Mouse (Mus musculus) heart, postnatal 0 days (tissue): ENCODE data around the gene Rnf43. TPM values are rescaled to one million over a fixed set of nuclear protein-coding genes. Genes with fewer than 3 reads are reported as not detected.

Experiments
- ATAC-seq: fragments of 200-750 bp; cut with Nextera tagmentation; 2 replicates; pipeline ENCODE4 v1.8.0; 2017; ENCODE audit warnings: low read depth, moderate number of reproducible peaks, moderate library complexity; ENCODE audit not compliant: insufficient read depth
- DNase-seq: peaks from one replicate; pipeline ENCODE4 v3.0.0-alpha.2; 2016; ENCODE audit warnings: low spot score
- H3K27ac ChIP-seq: fragments of 300-500 bp; sonication (generic); 2 replicates; pipeline ENCODE4 v1.5.1; 2014; ENCODE audit warnings: low read depth, mild to moderate bottlenecking
- H3K27me3 ChIP-seq: fragments of 300-500 bp; sonication (generic); 2 replicates; pipeline ENCODE4 v1.6.1; 2014; ENCODE audit warnings: low read length, mixed read lengths; ENCODE audit not compliant: control insufficient read depth, insufficient read depth
- H3K36me3 ChIP-seq: fragments of 300-500 bp; sonication (generic); replicated peaks from 2 replicates; pipeline ENCODE4 v1.6.1; 2014; ENCODE audit warnings: low read length, mixed read lengths; ENCODE audit not compliant: control insufficient read depth, insufficient read depth
- H3K4me1 ChIP-seq: fragments of 300-500 bp; sonication (generic); 2 replicates; pipeline ENCODE4 v1.6.1; 2014; ENCODE audit warnings: antibody characterized with exemption; ENCODE audit not compliant: control insufficient read depth, insufficient read depth
- H3K4me2 ChIP-seq: fragments of 300-500 bp; sonication (generic); 2 replicates; pipeline ENCODE4 v1.6.1; 2014; ENCODE audit warnings: low read depth, mild to moderate bottlenecking, low read length, moderate library complexity
- H3K4me3 ChIP-seq: fragments of 300-500 bp; sonication (generic); 2 replicates; pipeline ENCODE4 v1.5.1; 2014; ENCODE audit warnings: low read depth, low read length
- H3K9ac ChIP-seq: fragments of 300-500 bp; sonication (generic); replicated peaks from 2 replicates; pipeline ENCODE4 v1.6.1; 2014; ENCODE audit warnings: low read depth, low read length, mixed read lengths
- H3K9me3 ChIP-seq: fragments of 300-500 bp; sonication (generic); replicated peaks from 2 replicates; pipeline ENCODE4 v1.6.1; 2016; ENCODE audit warnings: low read length; ENCODE audit not compliant: control insufficient read depth
- CTCF ChIP-seq: IDR thresholded peaks from 2 replicates; pipeline ENCODE4 v1.5.1; 2016; ENCODE audit warnings: antibody characterized with exemption, control low read depth, low read depth
- EP300 ChIP-seq: IDR thresholded peaks from 2 replicates; pipeline ENCODE4 v1.6.1; 2016; ENCODE audit warnings: antibody characterized with exemption, low read depth
- WGBS: fragments of 180-500 bp; shearing (Covaris S2); extraction: QIAGEN DNeasy Blood & Tissue Kit; methylation state at CpG from one replicate; pipeline ENCODE4 v1.1.7; 2014; 5-methylcytosine and 5-hydroxymethylcytosine counted together
- polyA plus RNA-seq: library from polyadenylated mRNA; unstranded; fragments of >200 nt; fragmentation: Nextera tagmentation; extraction: Ambion mirVana; gene quantifications from 2 replicates; pipeline ENCODE4 v1.2.1, GENCODE M21; 2015
- total RNA-seq: library from RNA; depleted of rRNA; stranded (reverse); fragments of >200 nt; gene quantifications from 2 replicates; pipeline ENCODE4 v1.2.3, GENCODE M21; 2014; ENCODE audit warnings: low replicate concordance

Gene Rnf43
- total and polyA plus RNA-seq, 2 experiments from 2014 or later: 0.48 to 0.73 TPM

DNA sequence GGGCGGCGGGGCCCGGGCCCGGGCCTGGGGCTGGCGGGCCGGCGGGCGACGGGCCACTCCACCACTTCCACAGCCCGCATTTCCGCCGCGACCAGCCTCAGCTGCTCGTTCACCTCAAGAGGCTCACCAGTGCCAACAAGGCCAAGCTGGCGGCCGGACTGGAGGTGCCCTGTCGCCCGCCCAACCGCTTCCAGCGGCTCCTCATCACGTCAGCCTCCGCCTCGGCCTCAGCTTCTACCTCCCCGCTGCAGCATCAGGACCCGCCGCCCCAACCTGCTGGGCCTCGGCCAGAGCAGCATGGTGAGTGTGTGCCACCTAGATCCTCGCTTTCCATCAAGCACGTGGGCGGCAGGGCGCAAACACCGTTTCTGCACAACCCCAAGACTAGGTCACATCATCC, 44.9 kb upstream of the Rnf43 start:
- Histone ChIP-seq H3K9ac (no peak overlapping the region), H3K36me3 (peaks cover 68% of the 10 kb centered on the region), H3K27me3 (no peaks in the 10 kb centered on the region), H3K4me2 (no peak overlapping the region), H3K27ac (no peak overlapping the region), H3K4me1 (no peaks in the 10 kb centered on the region), H3K9me3 (no peaks in the 10 kb centered on the region), H3K4me3 (no peak overlapping the region)
- WGBS: 95% methylated on average over 30 of the region's 32 CpGs
- no peak for DNase-seq
- TF ChIP-seq EP300 (no peak), CTCF (no peak)
- no peak for ATAC-seq

- 65% methylated on average over 4 of the region's 4 CpGs for WGBS
- Histone ChIP-seq H3K4me2 (no peak overlapping the region), H3K36me3 (peaks cover 34% of the 10 kb centered on the region), H3K27ac (no peak overlapping the region), H3K4me1 (no peaks in the 10 kb centered on the region), H3K27me3 (no peaks in the 10 kb centered on the region), H3K4me3 (no peak overlapping the region), H3K9me3 (no peaks in the 10 kb centered on the region), H3K9ac (no peak overlapping the region)
- no peak for ATAC-seq
- DNase-seq: no peak
- TF ChIP-seq EP300 (no peak), CTCF (no peak)
Measured at GRCm38 (mm10) chr11:87623160-87623559, 39.4 kb upstream of the Rnf43 start.

GRCm38 (mm10) chr11:87629859-87630258, 32.7 kb upstream of the Rnf43 start:
- H3K27ac ChIP-seq: no peak overlapping the region
- ATAC-seq: peak; percentile 57; the same call in 1 of the 2 replicates
- no peak overlapping the region for H3K4me2 ChIP-seq
- H3K4me1 ChIP-seq: no peaks in the 10 kb centered on the region
- TF ChIP-seq EP300: no peak
- peak; percentile 73 for TF ChIP-seq CTCF
- no peak overlapping the region for H3K4me3 ChIP-seq
- WGBS: 17% methylated on average over 10 of the region's 10 CpGs
- DNase-seq: peak; percentile 55
- H3K9me3 ChIP-seq: no peaks in the 10 kb centered on the region
- H3K27me3 ChIP-seq: no peaks in the 10 kb centered on the region
- H3K36me3 ChIP-seq: no peaks in the 10 kb centered on the region
- no peak overlapping the region for H3K9ac ChIP-seq

DNA sequence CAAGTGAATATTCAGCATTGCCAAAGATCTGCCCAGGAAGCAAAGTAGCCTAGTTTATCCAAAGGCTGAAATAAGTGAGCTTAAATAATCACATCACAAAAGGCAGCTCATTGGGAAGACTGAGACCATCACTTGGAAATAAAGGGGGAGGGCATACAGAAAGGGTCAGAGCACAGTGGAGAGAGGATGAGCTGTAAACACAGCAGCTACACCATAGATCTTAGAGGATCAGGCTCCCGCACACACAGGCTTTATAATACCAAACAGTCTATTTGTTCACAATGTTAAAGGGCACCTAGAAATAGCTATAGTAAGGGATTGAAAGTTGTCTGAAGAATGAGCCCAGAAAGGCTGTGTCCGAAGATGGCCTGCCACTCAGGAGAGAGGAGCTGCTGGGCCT, 23.7 kb upstream of the Rnf43 start:
- ATAC-seq: peak; percentile 34; the same call in 1 of the 2 replicates
- Histone ChIP-seq H3K4me1 (peaks cover 3% of the 10 kb centered on the region; the same call in 1 of the 2 replicates), H3K9ac (peak overlapping the region; percentile 72), H3K4me3 (peak overlapping the region; percentile 49), H3K36me3 (no peaks in the 10 kb centered on the region), H3K27me3 (no peaks in the 10 kb centered on the region), H3K9me3 (no peaks in the 10 kb centered on the region), H3K27ac (peak overlapping the region; percentile 67), H3K4me2 (peak overlapping the region; percentile 70)
- TF ChIP-seq EP300 (no peak), CTCF (no peak)
- WGBS: 28% methylated on average over 2 of the region's 2 CpGs
- no peak for DNase-seq

DNA sequence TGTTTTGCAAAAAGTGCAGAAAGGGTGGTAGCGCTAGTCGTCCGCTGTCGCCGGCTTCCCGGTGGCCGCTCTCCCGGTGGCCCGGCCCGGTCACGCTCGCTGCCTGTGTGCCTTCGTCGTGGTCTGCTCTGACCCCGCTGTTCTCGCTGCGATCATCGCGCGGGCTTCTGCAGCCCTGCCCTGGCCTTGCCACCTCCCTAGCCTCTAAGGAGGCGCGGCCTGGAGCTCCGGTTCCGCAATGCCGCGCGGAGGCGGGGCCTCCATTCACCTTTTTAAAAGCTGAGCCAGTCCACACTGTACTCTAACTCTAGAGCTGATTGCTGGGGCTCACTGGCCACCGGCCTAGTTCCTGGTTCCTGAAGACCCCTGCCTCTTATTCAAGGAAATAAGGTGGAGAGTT, 23.3 kb upstream of the Rnf43 start:
- DNase-seq (peak; percentile 58), ATAC-seq (peak; percentile 97)
- Histone ChIP-seq H3K4me3 (peak overlapping the region; percentile 49), H3K9me3 (no peaks in the 10 kb centered on the region), H3K27me3 (no peaks in the 10 kb centered on the region), H3K27ac (peak overlapping the region; percentile 67), H3K36me3 (no peaks in the 10 kb centered on the region), H3K9ac (peak overlapping the region; percentile 72), H3K4me1 (peaks cover 3% of the 10 kb centered on the region; the same call in 1 of the 2 replicates), H3K4me2 (peak overlapping the region; percentile 70)
- 1% methylated on average over 29 of the region's 29 CpGs for WGBS
- TF ChIP-seq CTCF (no peak), EP300 (no peak)

DNA sequence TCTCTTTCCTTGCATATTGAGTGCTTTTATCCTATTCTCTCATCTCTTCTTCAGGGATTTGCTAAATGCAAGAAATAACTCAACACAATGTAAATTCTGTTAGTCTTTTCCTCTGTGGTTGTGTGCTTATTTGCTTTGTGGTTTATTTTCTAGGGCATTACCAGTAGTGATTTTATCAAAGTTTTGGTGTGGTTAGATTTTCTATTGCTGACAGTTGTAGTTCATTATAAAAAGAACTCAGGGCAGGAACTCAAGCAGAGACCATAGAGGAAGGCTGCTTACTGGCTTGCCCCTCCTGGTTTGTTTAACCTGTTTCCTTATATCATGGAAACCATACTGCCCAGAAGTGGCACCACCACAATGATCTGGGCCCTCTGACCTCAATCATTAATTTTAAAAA, 19.7 kb upstream of the Rnf43 start:
- DNase-seq (no peak), ATAC-seq (no peak)
- no peaks in the 10 kb centered on the region for H3K36me3 ChIP-seq
- no peaks in the 10 kb centered on the region for H3K9me3 ChIP-seq
- H3K4me3 ChIP-seq: no peak overlapping the region
- H3K4me1 ChIP-seq: peaks cover 3% of the 10 kb centered on the region; the same call in 1 of the 2 replicates
- H3K9ac ChIP-seq: no peak overlapping the region
- H3K4me2 ChIP-seq: no peak overlapping the region
- no peak for TF ChIP-seq CTCF
- TF ChIP-seq EP300: no peak
- H3K27me3 ChIP-seq: no peaks in the 10 kb centered on the region
- H3K27ac ChIP-seq: no peak overlapping the region
